Mouse (Mus musculus): ENCODE results near the gene Zfand6. TPM values are rescaled to one million over a fixed set of nuclear protein-coding genes. Genes with fewer than 3 reads are reported as not detected.

The Zfand6 gene
- total RNA-seq, 4 experiments from 2014 or later: 64.0 to 93.3 (median 76.0) TPM

GRCm38 (mm10) chr7:84651303-84651986 lies 38.3 kb downstream of the Zfand6 start:
- DNase-seq (ENCODE audit: low spot score in 2 of 2): no peak

DNA sequence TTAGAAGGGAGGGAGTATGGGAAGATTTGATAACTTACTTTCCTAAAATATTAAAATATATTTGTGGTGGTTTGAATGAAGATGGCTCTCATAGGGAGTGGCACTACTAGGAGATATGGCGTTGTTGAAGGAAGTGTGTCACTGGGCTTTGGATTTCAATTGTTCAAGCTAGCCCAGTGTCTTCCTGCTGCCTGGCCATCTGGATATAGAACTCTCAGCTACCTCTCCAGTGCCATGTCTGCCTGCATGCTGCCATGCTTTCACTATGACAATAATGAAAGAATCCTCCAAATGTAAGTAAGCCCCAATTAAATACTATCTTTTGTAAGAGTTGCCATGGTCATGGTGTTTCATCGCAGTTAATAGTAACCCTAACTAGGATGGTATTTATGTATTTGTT lies 40.7 kb downstream of the Zfand6 start:
- DNase-seq (ENCODE audit: low spot score in 2 of 2): no peak

GRCm38 (mm10) chr7:84646256-84646655 lies 43.5 kb downstream of the Zfand6 start:
- DNase-seq (ENCODE audit: low spot score in 2 of 2): no peak

DNA sequence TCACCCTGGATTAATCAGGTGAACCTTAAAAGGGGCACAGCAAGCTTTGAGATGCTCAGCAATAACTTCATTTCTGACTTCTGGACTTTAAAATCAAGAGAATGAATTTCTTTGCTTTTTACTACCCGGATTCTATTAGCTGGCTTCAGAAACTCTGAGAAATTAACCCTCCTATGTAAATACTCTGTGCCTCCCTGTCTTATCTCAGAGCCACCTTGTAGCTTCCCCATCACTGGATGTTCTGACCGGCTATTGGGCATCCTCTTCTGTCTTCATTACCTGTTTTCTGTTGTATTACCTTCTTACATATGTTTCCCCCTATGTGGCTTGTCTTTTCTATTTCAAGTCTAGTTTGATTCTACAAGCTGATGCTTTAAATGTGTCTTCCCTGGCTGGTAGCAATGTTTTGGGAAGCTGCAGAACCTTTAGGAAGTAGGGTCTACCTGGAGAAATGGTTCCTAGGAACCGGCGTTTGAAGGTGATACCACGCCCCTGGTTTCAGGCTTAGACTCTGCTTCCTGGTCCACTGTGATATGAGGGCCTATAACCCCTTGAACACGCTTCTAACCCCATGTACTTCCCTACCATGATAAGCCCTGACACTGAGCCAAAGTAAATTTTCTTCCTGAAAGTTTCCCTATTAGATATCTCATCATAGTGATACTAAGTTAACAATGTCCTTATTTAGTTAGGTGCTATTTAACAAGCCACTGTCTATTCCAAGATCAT lies 46.3 kb downstream of the Zfand6 start:
- DNase-seq (ENCODE audit: low spot score in 2 of 2): no peak

GRCm38 (mm10) chr7:84642159-84642928 lies 47.4 kb downstream of the Zfand6 start:
- DNase-seq (ENCODE audit: low spot score in 2 of 2): no peak

GRCm38 (mm10) chr7:84636939-84637338 lies 52.8 kb downstream of the Zfand6 start:
- no peak for DNase-seq (ENCODE audit: low spot score in 2 of 2)

- no peak for DNase-seq (ENCODE audit: low spot score in 2 of 2)
Observed at GRCm38 (mm10) chr7:84631878-84632277, 57.9 kb downstream of the Zfand6 start.

DNA sequence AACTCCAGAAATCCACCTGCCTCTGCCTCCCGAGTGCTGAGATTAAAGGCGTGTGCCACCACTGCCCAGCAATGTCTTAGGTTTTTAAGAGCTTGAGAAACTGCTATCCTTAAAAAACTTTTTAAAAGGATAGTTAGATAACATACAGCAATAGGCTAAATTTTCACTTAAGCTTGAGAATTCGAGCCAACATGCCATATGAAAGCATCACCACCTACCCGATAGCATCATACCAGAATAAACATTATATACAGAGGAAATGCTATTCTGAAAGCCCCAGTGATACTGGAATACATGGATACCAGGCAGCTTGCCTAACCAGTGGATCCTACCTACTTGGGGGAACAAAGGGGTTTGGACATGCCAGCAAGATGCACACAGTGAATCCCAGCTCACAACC lies 66.0 kb downstream of the Zfand6 start:
- no peak for DNase-seq (ENCODE audit: low spot score in 2 of 2)

GRCm38 (mm10) chr7:84620956-84621355 lies 68.8 kb downstream of the Zfand6 start:
- DNase-seq (ENCODE audit: low spot score in 2 of 2): no peak

DNA sequence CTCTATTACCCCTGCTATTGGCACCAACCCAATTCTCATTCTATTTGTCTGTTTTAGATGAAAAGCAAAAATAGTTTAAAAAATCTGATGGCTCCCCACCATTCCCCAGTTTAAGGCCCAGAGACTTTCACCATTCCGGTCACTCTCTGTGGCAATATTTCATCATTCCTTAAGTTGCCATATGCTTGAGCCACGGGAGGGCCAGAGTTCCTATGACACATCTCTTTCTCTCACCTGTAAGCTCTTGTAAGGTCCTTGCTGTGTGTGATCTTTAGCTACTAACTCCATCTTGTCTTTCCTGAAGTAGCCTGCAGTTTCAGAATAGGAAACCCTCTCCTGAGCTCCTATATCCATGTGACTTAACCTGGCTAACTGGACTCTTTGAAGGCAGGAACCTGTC lies 70.8 kb downstream of the Zfand6 start:
- DNase-seq (ENCODE audit: low spot score in 2 of 2): no peak

GRCm38 (mm10) chr7:84612445-84612844 lies 77.3 kb downstream of the Zfand6 start:
- DNase-seq (ENCODE audit: low spot score in 2 of 2): no peak

DNA sequence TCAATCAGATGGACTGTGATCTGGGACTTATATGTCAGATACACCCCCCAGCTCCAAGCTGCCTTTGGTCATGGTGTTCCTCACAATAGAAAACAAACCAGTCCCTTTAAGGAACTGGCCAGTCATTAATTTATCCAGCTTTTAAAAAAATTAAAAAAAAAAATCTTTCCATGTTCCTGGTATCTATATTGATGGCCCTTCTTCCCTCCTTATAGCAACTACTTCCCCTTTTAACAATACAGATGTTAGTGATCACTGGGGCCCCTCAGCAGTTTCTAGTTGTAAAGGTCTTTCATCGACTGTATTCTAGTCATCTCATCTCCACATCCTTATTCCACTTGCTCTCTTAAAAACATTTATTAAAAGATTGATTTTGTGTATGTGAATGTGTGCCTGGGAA lies 78.2 kb downstream of the Zfand6 start:
- no peak for DNase-seq (ENCODE audit: low spot score in 2 of 2)

- DNase-seq (ENCODE audit: low spot score in 2 of 2): no peak
Observed at GRCm38 (mm10) chr7:84606293-84606749, 83.4 kb downstream of the Zfand6 start, which contains the start of gene Fah. Gene Fah, minus strand, starts transcription at chr7:84606722.

- DNase-seq (ENCODE audit: low spot score in 2 of 2): peak; percentile 75 to 83
Observed at GRCm38 (mm10) chr7:84605704-84606292, 84.0 kb downstream of the Zfand6 start.

- DNase-seq (ENCODE audit: low spot score in 2 of 2): peak in 1 of 2 experiments; percentile 18
Observed at GRCm38 (mm10) chr7:84605033-84605687, 84.6 kb downstream of the Zfand6 start.

GRCm38 (mm10) chr7:84604501-84604900 lies 85.3 kb downstream of the Zfand6 start:
- no peak for DNase-seq (ENCODE audit: low spot score in 2 of 2)

- DNase-seq (ENCODE audit: low spot score in 2 of 2): no peak
Observed at GRCm38 (mm10) chr7:84601331-84601730, 88.4 kb downstream of the Zfand6 start.

DNA sequence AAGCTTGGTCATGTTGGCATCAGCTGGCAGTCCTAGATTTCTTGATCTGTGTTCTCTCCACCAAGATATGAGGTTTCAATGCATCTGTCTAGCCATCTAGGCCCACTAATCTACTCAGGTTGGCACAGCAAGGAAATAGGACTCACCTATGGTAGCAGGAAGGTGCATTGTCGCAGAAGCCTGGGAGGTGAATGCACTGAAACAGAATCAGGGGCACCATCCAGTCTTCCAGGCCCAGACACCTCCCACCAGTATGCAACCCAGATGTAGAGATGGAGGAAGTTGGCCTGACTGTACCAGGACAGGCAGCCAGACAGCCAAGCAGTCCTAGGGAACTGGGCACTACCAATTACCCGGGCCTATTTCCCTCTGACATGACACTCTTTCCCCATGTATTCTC lies 89.1 kb downstream of the Zfand6 start:
- DNase-seq (ENCODE audit: low spot score in 2 of 2): no peak

- no peak for DNase-seq (ENCODE audit: low spot score in 2 of 2)
Observed at GRCm38 (mm10) chr7:84596633-84597032, 93.1 kb downstream of the Zfand6 start.

- DNase-seq (ENCODE audit: low spot score in 2 of 2): no peak
Observed at GRCm38 (mm10) chr7:84596002-84596401, 93.8 kb downstream of the Zfand6 start.

DNA sequence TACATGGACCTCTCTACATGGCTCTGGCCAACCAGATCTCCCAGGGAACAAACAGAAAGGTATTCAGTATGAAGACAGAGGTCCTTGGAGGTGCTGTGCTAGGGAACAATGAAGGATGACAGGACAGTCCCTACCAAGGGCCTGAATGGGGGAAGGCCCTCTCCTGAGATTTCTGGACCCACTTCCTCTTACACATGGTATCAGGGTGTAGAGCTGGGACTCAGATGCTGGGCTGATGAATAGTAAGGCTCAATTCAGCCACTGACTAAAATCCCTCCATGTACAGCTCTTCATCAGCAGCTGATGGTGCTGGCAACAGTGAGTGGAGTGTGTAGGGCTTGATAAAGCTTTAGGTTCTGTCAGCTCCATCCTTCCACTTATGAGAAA lies 94.8 kb downstream of the Zfand6 start:
- DNase-seq (ENCODE audit: low spot score in 2 of 2): no peak

Measured in layer of hippocampus, adult 8-10 months (tissue).